Mouse (Mus musculus) heart, postnatal 25 days (tissue): Measurements from ENCODE around the gene Nebl. TPM values are rescaled to one million over a fixed set of nuclear protein-coding genes. Genes with fewer than 3 reads are reported as not detected.
"Not testable (repeated sequence)": the region's sequence is repeated elsewhere in the genome, so short reads cannot be mapped to it uniquely, and the experiment has no call there.

Source experiments
- DNase-seq: peaks from one replicate; pipeline ENCODE4 v3.0.0; 2022; ENCODE audit warnings: low spot score
- intact Hi-C: fragments of 180-260 bp; cut with DNase I; formaldehyde crosslinking; loops from one replicate; pipeline ENCODE4 v1.15.1; 2025
- microRNA-seq: library from miRNA; unstranded; fragments of <30 nt; microRNA quantifications from one replicate; pipeline ENCODE4 v1.2.0, GENCODE M21; 2022
- total RNA-seq, 2 experiments: library from RNA; stranded (reverse); gene quantifications; 2 replicates each; pipeline ENCODE4 v1.2.3; 2021

Nebl gene
- total RNA-seq, 2 experiments from 2014 or later = 405 to 439 TPM

- intact Hi-C loops = no loop called here
- no peak for DNase-seq
Observed at GRCm38 (mm10) chr2:17335451-17335850, 395.8 kb downstream of the Nebl start.

- intact Hi-C loops = loop anchor here (5.0 kb wide), 1 partner anchor 969 kb away; the partner anchor contains the start of gene Plxdc2
- DNase-seq = no peak
Observed at GRCm38 (mm10) chr2:17326590-17326989, 404.7 kb downstream of the Nebl start.

GRCm38 (mm10) chr2:17316850-17317249, 414.4 kb downstream of the Nebl start:
- intact Hi-C loops = no loop called here
- peak; percentile 3 for DNase-seq

- intact Hi-C loops = no loop called here
- no peak for DNase-seq
Observed at GRCm38 (mm10) chr2:17301379-17301778, 429.9 kb downstream of the Nebl start.

- no peak for DNase-seq
Observed at GRCm38 (mm10) chr2:17297496-17297895, 433.8 kb downstream of the Nebl start.

GRCm38 (mm10) chr2:17295257-17295656, 436.0 kb downstream of the Nebl start:
- intact Hi-C loops, DNase-seq: not testable (repeated sequence)

More at GRCm38 (mm10) chr2:17297496-17297895, 433.8 kb downstream of the Nebl start:
- intact Hi-C loops = no loop called here

Small RNAs within 50 kb of the gene (microRNA-seq; reads per million reads assigned to microRNA genes)
- not detected for gene Mir6419
